Mouse (Mus musculus) left cerebral cortex, postnatal 25 days (tissue): ENCODE data around the gene Ptges3l. TPM values are rescaled to one million over a fixed set of nuclear protein-coding genes. Genes with fewer than 3 reads are reported as not detected.
A peak's percentile ranks its signal among the peaks of the same experiment; 100 is the strongest.
"Not testable (repeated sequence)": the region's sequence is repeated elsewhere in the genome, so short reads cannot be mapped to it uniquely, and the experiment has no call there.

Experiments
- DNase-seq, 2 experiments: peaks; one replicate each; pipeline ENCODE4 v3.0.0; 2022; ENCODE audit warnings: low spot score in 2 of 2, mixed read lengths in 1 of 2
- intact Hi-C: fragments of 180-260 bp; cut with DNase I; formaldehyde crosslinking; loops from one replicate; pipeline ENCODE4 v1.15.1; 2025
- total RNA-seq, 2 experiments: library from RNA; stranded (reverse); gene quantifications; 2 replicates each; pipeline ENCODE4 v1.2.3; 2021

Ptges3l gene
- total RNA-seq, result 1 to 10 TPM; 4.0 to 6.0 TPM

DNA sequence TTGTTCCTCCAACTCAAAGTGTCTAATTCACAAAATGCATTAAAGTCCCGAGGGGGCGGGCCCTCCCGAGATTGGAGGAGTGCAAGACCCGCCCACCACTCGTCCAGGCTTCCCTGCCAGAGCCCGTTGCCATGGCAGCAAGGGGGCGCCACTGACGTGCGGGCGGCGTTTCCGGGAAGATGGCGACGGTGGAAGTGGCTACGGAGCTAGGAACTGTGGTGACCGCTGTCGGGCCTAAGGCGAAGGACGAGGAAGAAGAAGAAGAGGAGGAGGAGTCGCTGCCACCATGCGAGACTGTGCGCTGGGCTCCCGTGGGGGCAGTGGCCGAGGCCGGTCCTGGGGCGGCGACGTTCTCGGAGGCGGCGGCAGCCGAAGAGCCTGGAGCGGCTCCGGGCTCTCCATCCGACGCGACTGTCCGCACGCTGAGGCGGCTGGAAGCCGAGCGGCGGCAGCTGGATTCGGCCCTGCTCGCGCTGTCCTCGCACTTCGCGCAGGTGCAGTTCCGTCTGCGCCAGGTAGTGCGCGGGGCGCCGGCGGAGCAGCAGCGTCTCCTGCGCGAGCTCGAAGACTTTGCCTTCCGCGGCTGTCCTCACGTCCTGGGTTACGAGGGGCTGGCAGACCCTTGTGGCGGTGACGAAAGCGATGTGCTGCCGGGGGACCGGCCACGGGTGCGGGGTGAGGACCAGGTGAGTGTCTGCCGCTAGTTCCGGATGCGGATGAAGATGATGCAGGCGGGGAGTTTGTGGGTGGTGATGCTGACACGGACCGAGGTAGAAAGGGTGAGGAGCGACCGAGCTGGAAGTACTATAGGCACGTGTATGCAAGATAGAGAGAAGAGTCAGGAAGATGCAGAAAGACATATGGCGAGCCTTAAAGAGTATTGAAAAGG lies at the start of gene Ptges3l, which contains the start of gene Rundc1:
Gene Ptges3l, minus strand, starts transcription at position 409 of the 889 bp plus-strand sequence.
Gene Rundc1, plus strand, starts transcription at position 161 of the 889 bp plus-strand sequence.
- DNase-seq, result peak; percentile 99
- intact Hi-C loops, result loop anchor here (2.0 kb wide), 1 partner anchor 18 kb away; the partner anchor contains the start of gene Rpl27

DNA sequence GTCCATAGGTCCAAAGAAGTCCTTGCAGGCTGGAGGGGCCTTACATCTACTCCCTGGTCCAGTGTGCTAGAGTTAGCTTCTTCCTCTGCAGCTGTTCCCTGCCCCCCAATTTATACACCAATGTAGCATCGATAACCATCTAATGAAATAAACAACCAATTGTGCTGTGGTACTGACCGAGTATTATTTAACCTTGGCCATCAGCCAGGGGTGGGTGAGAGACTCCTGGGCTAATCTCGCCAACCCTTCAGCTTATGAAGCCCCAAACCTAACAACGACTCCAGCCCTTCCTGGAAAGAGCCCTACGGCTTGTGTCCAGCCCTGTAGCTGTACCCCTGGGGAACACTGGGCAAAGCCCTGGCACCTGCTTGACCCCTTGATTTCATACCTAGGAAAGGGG lies 49.2 kb upstream of the Ptges3l start:
- intact Hi-C loops, result loop anchor here (5.0 kb wide), 1 partner anchor 43 kb away; no protein-coding TSS in a partner anchor
- DNase-seq, result no peak

GRCm38 (mm10) chr11:101473686-101474085 lies 48.6 kb upstream of the Ptges3l start:
- intact Hi-C loops, result loop anchor here (5.0 kb wide), 1 partner anchor 44 kb away; no protein-coding TSS in a partner anchor
- DNase-seq, result not testable (repeated sequence)

DNA sequence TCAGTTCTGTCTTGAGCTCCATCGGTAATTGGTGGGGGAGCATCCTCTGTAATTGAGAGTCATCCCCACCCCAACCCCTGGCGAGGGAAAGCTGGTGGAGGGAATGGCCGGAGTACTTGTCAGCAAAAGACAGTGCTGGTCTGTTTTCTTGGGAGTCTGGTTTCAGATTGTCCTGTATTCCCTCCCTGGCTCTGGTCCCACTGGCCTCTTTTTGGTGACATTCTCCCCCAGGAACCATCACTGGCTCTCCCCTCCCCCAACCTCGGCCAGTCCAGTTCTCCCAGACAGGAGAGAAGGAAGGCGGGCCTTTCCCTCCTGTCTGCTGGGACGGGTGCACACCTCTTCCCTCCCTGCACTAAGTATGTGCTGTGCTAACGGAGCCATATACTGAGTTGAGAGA lies 47.2 kb upstream of the Ptges3l start:
- intact Hi-C loops, result loop anchor here (5.0 kb wide), 1 partner anchor 45 kb away; no protein-coding TSS in a partner anchor
- peak in 1 of 2 experiments; percentile 31 for DNase-seq

- DNase-seq, result no peak
- intact Hi-C loops, result loop anchor here (5.0 kb wide), 1 partner anchor 45 kb away; no protein-coding TSS in a partner anchor
These were observed 46.8 kb upstream of the Ptges3l start for GRCm38 (mm10) chr11:101471926-101472325.

DNA sequence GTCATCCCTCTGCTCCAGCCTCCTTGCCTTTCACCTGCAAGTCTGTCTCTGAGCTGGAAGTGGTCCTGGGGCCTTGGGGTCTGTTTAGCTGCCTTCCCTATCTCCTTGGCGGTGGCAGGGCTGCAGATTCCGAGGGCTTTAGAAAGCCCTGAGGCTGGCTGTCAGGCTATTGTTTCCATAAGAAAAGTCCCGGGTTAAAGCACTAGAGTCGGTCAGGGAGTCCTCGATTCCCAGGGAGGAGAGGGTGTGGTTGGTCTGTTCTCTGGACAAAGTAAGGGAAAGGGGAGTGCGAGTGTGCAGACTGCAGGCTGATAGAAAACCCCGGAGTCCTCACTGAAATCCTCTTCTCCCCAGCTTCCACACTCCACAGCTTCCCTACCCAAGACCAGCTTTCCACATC lies 45.1 kb upstream of the Ptges3l start:
- intact Hi-C loops, result loop anchor here (5.0 kb wide), 1 partner anchor 47 kb away; no protein-coding TSS in a partner anchor
- no peak for DNase-seq

- intact Hi-C loops, result loop anchor here (2.0 kb wide), 1 partner anchor 76 kb away; no protein-coding TSS in a partner anchor
- no peak for DNase-seq
These were observed 44.0 kb upstream of the Ptges3l start for GRCm38 (mm10) chr11:101469155-101469554.

- no peak for DNase-seq
- intact Hi-C loops, result loop anchor here (2.0 kb wide), 1 partner anchor 76 kb away; no protein-coding TSS in a partner anchor
These were observed 43.6 kb upstream of the Ptges3l start for GRCm38 (mm10) chr11:101468731-101469130.

- DNase-seq, result peak in 1 of 2 experiments; percentile 10
- intact Hi-C loops, result loop anchor here (2.0 kb wide), 1 partner anchor 77 kb away; no protein-coding TSS in a partner anchor
These were observed 43.1 kb upstream of the Ptges3l start for GRCm38 (mm10) chr11:101468263-101468688.

- DNase-seq, result peak; percentile 70 to 81
- intact Hi-C loops, result loop anchor here (2.0 kb wide), 2 partner anchors 77 to 85 kb away; partner anchors contain the start of gene Nbr1
These were observed 42.5 kb upstream of the Ptges3l start for GRCm38 (mm10) chr11:101467477-101468262.

GRCm38 (mm10) chr11:101466552-101466950 lies 41.4 kb upstream of the Ptges3l start:
- DNase-seq, result not testable (repeated sequence)
- intact Hi-C loops, result loop anchor here (2.0 kb wide), 1 partner anchor 86 kb away; the partner anchor contains the start of gene Nbr1

- intact Hi-C loops, result loop anchor here (2.0 kb wide), 1 partner anchor 87 kb away; the partner anchor contains the start of gene Nbr1
- DNase-seq, result peak; percentile 57
These were observed 40.9 kb upstream of the Ptges3l start, which contains the start of gene Vat1 for GRCm38 (mm10) chr11:101465869-101466551. Gene Vat1, minus strand, starts transcription at chr11:101466230.

DNA sequence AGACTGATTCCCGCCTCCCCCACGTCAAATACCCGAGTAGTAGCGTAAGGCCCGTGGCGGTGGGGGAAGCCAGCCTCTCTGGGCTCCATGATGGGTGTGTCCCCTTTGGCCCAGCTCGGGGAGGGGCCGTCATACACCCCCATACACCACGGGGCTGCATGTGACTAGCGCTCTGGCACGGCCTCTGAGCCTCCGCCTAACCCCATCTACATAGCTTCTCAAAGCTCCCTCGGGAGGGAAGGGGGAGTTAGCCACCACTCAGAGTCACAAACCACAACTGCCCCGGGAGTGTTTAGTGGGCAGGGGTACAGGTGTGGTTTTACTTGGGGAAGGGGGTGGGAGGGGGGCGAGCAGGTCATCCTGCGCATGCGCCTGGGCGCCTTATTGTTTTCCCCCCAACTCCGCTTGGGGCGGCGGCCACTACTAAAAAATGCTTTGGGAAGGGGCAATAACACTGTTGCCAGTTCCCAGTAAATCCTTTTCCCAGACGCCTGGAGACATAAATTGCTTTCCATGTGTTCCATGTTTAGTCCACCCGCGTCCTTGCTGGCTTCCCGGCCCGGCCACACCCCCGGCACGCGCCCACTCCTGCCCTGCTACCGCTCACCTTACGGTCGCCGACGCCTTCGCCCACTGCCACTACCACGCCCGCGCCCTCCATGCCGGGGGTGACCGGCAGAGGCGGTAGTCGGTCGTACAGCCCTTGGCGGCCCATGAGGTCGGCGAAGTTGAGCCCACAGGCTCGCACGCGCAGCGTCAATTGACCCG lies 40.2 kb upstream of the Ptges3l start:
- intact Hi-C loops, result no loop called here

GRCm38 (mm10) chr11:101464211-101465100 lies 39.3 kb upstream of the Ptges3l start, which contains the start of gene Rnd2:
Gene Rnd2, plus strand, starts transcription at chr11:101464999.
- intact Hi-C loops, result no loop called here
- DNase-seq, result no peak

More for the DNA sequence above, 40.2 kb upstream of the Ptges3l start:
- DNase-seq, result no peak

GRCm38 (mm10) chr11:101462583-101463440 lies 37.7 kb upstream of the Ptges3l start:
- DNase-seq, result no peak
- intact Hi-C loops, result no loop called here

DNA sequence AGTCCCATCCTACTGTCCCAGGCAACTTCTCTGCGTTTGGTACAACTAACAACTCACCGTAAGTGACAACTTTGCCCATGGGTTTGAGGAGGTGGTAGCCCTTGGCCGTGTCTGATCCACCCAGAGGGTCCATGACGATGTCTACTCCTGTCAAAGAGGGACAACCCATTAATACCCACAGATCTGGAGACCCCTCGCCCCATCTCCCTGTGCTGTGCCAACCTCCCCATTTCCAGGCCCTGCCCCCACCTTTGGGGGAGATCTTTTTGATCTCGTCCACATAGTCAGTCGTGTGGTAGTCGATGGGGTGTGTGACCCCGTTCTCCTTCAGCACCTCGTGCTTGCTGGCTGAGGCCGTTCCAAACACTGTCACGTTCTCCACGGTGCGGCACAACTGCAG lies 37.0 kb upstream of the Ptges3l start:
- DNase-seq, result no peak
- intact Hi-C loops, result no loop called here
